Mouse (Mus musculus) c-Kit-negative CD71-positive TER-119-positive erythroid progenitor cells, embryonic 14.5 days (primary cell): Measurements from ENCODE around the gene Tap1.

ENCODE experiments used
- DNase-seq: peaks from one replicate; pipeline ENCODE4 v3.0.0-alpha.2; 2013; ENCODE audit warnings: low read depth, low spot score

Tap1 gene

GRCm38 (mm10) chr17:34179913-34180859 lies 7.2 kb upstream of the Tap1 start:
- no peak for DNase-seq

GRCm38 (mm10) chr17:34183564-34184219 lies 3.7 kb upstream of the Tap1 start:
- DNase-seq, result no peak

GRCm38 (mm10) chr17:34185526-34185925 lies 1.8 kb upstream of the Tap1 start:
- no peak for DNase-seq

GRCm38 (mm10) chr17:34186885-34187260 lies 480 bp upstream of the Tap1 start:
- DNase-seq, result no peak

- no peak for DNase-seq
Measured at GRCm38 (mm10) chr17:34188010-34188409, 657 bp downstream of the Tap1 start.

GRCm38 (mm10) chr17:34188986-34189385 lies 1.6 kb downstream of the Tap1 start:
- DNase-seq, result no peak

GRCm38 (mm10) chr17:34192852-34193251 lies 5.5 kb downstream of the Tap1 start:
- no peak for DNase-seq

- no peak for DNase-seq
Measured at GRCm38 (mm10) chr17:34193468-34193867, 6.1 kb downstream of the Tap1 start.

- no peak for DNase-seq
Measured at GRCm38 (mm10) chr17:34194723-34195122, 7.4 kb downstream of the Tap1 start.

- no peak for DNase-seq
Measured at GRCm38 (mm10) chr17:34196491-34196890, 9.1 kb downstream of the Tap1 start.

- no peak for DNase-seq
Measured at GRCm38 (mm10) chr17:34196941-34197894, 9.9 kb downstream of the Tap1 start, which contains the start of gene Psmb8. Gene Psmb8, plus strand, starts transcription at chr17:34197721.

- DNase-seq, result no peak
Measured at GRCm38 (mm10) chr17:34197904-34198520, 10.7 kb downstream of the Tap1 start.

- DNase-seq, result no peak
Measured at GRCm38 (mm10) chr17:34198521-34198912, 11.2 kb downstream of the Tap1 start.

GRCm38 (mm10) chr17:34199050-34199619 lies 11.8 kb downstream of the Tap1 start:
- no peak for DNase-seq

- no peak for DNase-seq
Measured at GRCm38 (mm10) chr17:34200047-34200446, 12.7 kb downstream of the Tap1 start.

GRCm38 (mm10) chr17:34200772-34201505 lies 13.6 kb downstream of the Tap1 start:
- no peak for DNase-seq

- DNase-seq, result no peak
Measured at GRCm38 (mm10) chr17:34201506-34202055, 14.2 kb downstream of the Tap1 start.

GRCm38 (mm10) chr17:34202760-34203442 lies 15.5 kb downstream of the Tap1 start:
- DNase-seq, result no peak

- no peak for DNase-seq
Measured at GRCm38 (mm10) chr17:34203444-34203843, 16.1 kb downstream of the Tap1 start, which contains the start of gene Tap2. Gene Tap2, plus strand, starts transcription at chr17:34203527.
